Mouse (Mus musculus) embryonic fibroblast, embryonic 13.5 days (primary cell): ENCODE results near the gene Hist1h2br. TPM values are rescaled to one million over a fixed set of nuclear protein-coding genes. Genes with fewer than 3 reads are reported as not detected.
"Not testable (repeated sequence)": the region's sequence is repeated elsewhere in the genome, so short reads cannot be mapped to it uniquely, and the experiment has no call there.

Experiments used
- H3K27ac ChIP-seq: 2 replicates; pipeline ENCODE4 v1.5.1; 2012; ENCODE audit warnings: low read length, control low read depth, inconsistent platforms; ENCODE audit not compliant: insufficient read depth
- H3K4me1 ChIP-seq: 2 replicates; pipeline ENCODE4 v1.6.1; 2011; ENCODE audit warnings: low read length; ENCODE audit not compliant: control insufficient read depth, insufficient read depth
- H3K4me3 ChIP-seq: 2 replicates; pipeline ENCODE4 v1.5.1; 2011; ENCODE audit warnings: mild to moderate bottlenecking, control low read depth, low read length; ENCODE audit not compliant: insufficient read depth
- CTCF ChIP-seq: IDR thresholded peaks from 2 replicates; pipeline ENCODE4 v1.5.1; 2011; ENCODE audit warnings: mild to moderate bottlenecking, control low read depth, low read length, moderate library complexity, borderline replicate concordance; ENCODE audit not compliant: insufficient read depth
- POLR2A ChIP-seq: IDR thresholded peaks from 2 replicates; pipeline ENCODE4 v1.6.1; 2011; ENCODE audit warnings: low read depth, mild to moderate bottlenecking, control low read depth, low read length, moderate library complexity
- polyA plus RNA-seq: library from polyadenylated mRNA; stranded (reverse); fragments of >200 nt; gene quantifications from 2 replicates; pipeline ENCODE4 v1.2.4, GENCODE M21; 2011; ENCODE audit warnings: low read depth; ENCODE audit not compliant: missing spikeins, insufficient read length

The Hist1h2br gene
- polyA plus RNA-seq, 1 experiment = 1.9 TPM

- peak; percentile 49 for TF ChIP-seq POLR2A
- not testable (repeated sequence) for H3K4me3 ChIP-seq
Measured at GRCm38 (mm10) chr13:21812092-21812491, 21.5 kb upstream of the Hist1h2br start.

GRCm38 (mm10) chr13:21820082-21820890 is 13.3 kb upstream of the Hist1h2br start:
- not testable (repeated sequence) for H3K27ac ChIP-seq, H3K4me3 ChIP-seq, H3K4me1 ChIP-seq

More at GRCm38 (mm10) chr13:21812092-21812491, 21.5 kb upstream of the Hist1h2br start:
- not testable (repeated sequence) for H3K4me1 ChIP-seq
- peak overlapping the region; percentile 5; the same call in 1 of the 2 replicates for H3K27ac ChIP-seq

GRCm38 (mm10) chr13:21828511-21828910 is 5.0 kb upstream of the Hist1h2br start:
- Histone ChIP-seq H3K27ac (no peak overlapping the region), H3K4me1 (no peaks in the 10 kb centered on the region), H3K4me3 (no peak overlapping the region)
- TF ChIP-seq CTCF (no peak), POLR2A (no peak)

- H3K4me1 ChIP-seq = no peaks in the 10 kb centered on the region
- TF ChIP-seq CTCF (no peak), POLR2A (0 out of 2 replicates have a peak, but pooled peaks have one; percentile 10)
- H3K27ac ChIP-seq = no peak overlapping the region
- no peak overlapping the region for H3K4me3 ChIP-seq
Measured at GRCm38 (mm10) chr13:21830344-21830743, 3.2 kb upstream of the Hist1h2br start.

GRCm38 (mm10) chr13:21831418-21832394 is 1.8 kb upstream of the Hist1h2br start, which contains the start of gene Hist1h4n:
TSS of gene Hist1h4n (minus strand) at chr13:21832196.
- H3K4me1 ChIP-seq, H3K4me3 ChIP-seq, H3K27ac ChIP-seq: not testable (repeated sequence)
- peak; percentile 54 for TF ChIP-seq POLR2A

GRCm38 (mm10) chr13:21840508-21840907 is 7.0 kb downstream of the Hist1h2br start:
- H3K27ac ChIP-seq, H3K4me3 ChIP-seq, H3K4me1 ChIP-seq: not testable (repeated sequence)

- H3K4me3 ChIP-seq, H3K4me1 ChIP-seq, H3K27ac ChIP-seq: not testable (repeated sequence)
Measured at GRCm38 (mm10) chr13:21846356-21846755, 12.8 kb downstream of the Hist1h2br start.

GRCm38 (mm10) chr13:21847883-21848282 is 14.3 kb downstream of the Hist1h2br start:
- Histone ChIP-seq H3K4me1 (peaks cover 4% of the 10 kb centered on the region; the same call in 1 of the 2 replicates), H3K27ac (no peak overlapping the region), H3K4me3 (no peak overlapping the region)
- TF ChIP-seq POLR2A = no peak
- no peak for TF ChIP-seq CTCF

- not testable (repeated sequence) for H3K27ac ChIP-seq, H3K4me1 ChIP-seq, H3K4me3 ChIP-seq
Measured at GRCm38 (mm10) chr13:21850696-21851095, 17.2 kb downstream of the Hist1h2br start.

- Histone ChIP-seq H3K27ac (no peak overlapping the region), H3K4me3 (no peak overlapping the region), H3K4me1 (peaks cover 4% of the 10 kb centered on the region; the same call in 1 of the 2 replicates)
- TF ChIP-seq CTCF (no peak), POLR2A (no peak)
Measured at GRCm38 (mm10) chr13:21852215-21852945, 18.8 kb downstream of the Hist1h2br start.
